Mouse (Mus musculus) thymus, adult 2 months (tissue): ENCODE measurements at regions not wholly inside any gene's neighbourhood (a gene's known extent, or its start where the extent isn't known, plus 50 kb on each side); places are given as distances from the start of the nearest gene placed in this dataset.

Experiments
- DNase-seq: peaks from one replicate; pipeline ENCODE4 v3.0.0; 2021
- H3K27ac ChIP-seq: fragments of 200-500 bp; 2 replicates; pipeline ENCODE4 v1.5.1; 2012; ENCODE audit warnings: low read length, control low read depth; ENCODE audit not compliant: control insufficient read depth, insufficient read depth
- H3K27me3 ChIP-seq: fragments of 200-500 bp; 2 replicates; pipeline ENCODE4 v1.6.1; 2012; ENCODE audit warnings: mild to moderate bottlenecking, low read length, moderate library complexity, mixed read lengths; ENCODE audit not compliant: control insufficient read depth, insufficient read depth
- H3K36me3 ChIP-seq: fragments of 200-500 bp; 2 replicates; pipeline ENCODE4 v1.6.1; 2012; ENCODE audit warnings: mild to moderate bottlenecking, low read length, moderate library complexity; ENCODE audit not compliant: control insufficient read depth, insufficient read depth
- H3K4me1 ChIP-seq: fragments of 200-500 bp; replicated peaks from 2 replicates; pipeline ENCODE4 v1.6.1; 2012; ENCODE audit warnings: low read length; ENCODE audit not compliant: control insufficient read depth, insufficient read depth
- H3K4me3 ChIP-seq: fragments of 200-500 bp; 2 replicates; pipeline ENCODE4 v1.5.1; 2012; ENCODE audit warnings: mild to moderate bottlenecking, low read length, control low read depth, moderate library complexity; ENCODE audit not compliant: control insufficient read depth, insufficient read depth
- CTCF ChIP-seq: fragments of 200-500 bp; IDR thresholded peaks from 2 replicates; pipeline ENCODE4 v1.5.1; 2012; ENCODE audit warnings: mild to moderate bottlenecking, control low read depth, low read length, moderate library complexity, borderline replicate concordance; ENCODE audit not compliant: control insufficient read depth, poor library complexity, insufficient read depth; ENCODE audit errors: extremely low read depth
- POLR2A ChIP-seq: fragments of 200-500 bp; IDR thresholded peaks from 2 replicates; pipeline ENCODE4 v1.6.1; 2012; ENCODE audit warnings: mild to moderate bottlenecking, low read length, control low read depth, moderate library complexity; ENCODE audit not compliant: control insufficient read depth, poor library complexity, insufficient read depth; ENCODE audit errors: extremely low read depth
- WGBS: fragments of 180-500 bp; shearing (Covaris S2); methylation state at CpG from one replicate; pipeline ENCODE4 v1.1.7; 2018; 5-methylcytosine and 5-hydroxymethylcytosine counted together

DNA sequence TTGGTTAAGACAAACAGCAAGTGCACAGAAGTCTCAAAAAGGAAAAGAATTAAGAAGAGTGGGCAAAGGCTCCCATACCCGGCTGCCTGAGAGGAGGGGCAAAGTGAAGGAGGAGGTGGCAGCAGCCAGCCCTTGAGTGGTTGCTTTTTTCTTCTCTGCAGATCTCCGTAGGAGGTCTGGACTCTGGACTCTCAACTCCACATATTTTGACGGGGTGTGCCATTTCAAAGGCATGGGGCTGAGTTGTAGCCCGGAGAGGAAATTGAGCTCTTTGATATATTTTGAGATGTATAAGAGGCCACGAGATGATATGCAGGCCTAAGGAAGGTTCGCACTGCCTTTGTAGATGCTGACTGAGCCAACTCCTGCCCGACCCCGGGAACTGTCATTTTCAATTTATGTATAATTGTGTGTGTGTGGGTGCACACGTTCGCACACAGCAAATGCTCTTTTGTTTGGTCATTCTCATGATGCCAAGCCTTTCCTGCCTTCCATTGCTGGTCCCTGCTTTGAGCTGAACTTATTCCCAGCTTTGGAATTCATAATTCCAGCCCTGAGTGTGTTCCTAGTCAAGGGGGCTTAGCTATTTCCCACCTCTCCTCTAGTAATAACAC, 56.4 kb downstream of the Cxcr4 start:
- no peak for DNase-seq
- H3K36me3 ChIP-seq: no peaks in the 10 kb centered on the region
- H3K27me3 ChIP-seq: no peaks in the 10 kb centered on the region
- 57% methylated on average over 10 of the region's 10 CpGs for WGBS
- H3K27ac ChIP-seq: no peak overlapping the region
- peaks cover 13% of the 10 kb centered on the region for H3K4me1 ChIP-seq
- no peak overlapping the region for H3K4me3 ChIP-seq
- TF ChIP-seq CTCF (no peak), POLR2A (no peak)

DNA sequence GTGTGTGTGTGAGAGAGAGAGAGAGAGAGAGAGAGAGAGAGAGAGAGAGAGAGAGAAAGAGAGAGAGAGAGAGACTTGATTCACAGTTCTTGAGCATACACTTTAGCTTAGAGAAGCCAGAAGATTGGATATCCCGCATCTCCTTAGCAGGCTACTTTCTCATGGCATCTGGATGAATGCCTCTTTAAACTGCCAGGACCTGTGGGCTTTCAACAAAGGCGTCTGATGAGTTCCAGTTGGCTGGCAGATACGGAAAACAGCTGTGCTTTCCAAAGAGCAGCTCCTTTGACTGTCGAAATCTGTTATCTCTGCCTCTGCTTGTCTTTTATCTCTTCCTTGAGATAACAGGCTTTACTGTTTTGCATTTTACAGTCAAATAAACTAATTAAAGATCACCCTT, 59.5 kb downstream of the Cxcr4 start:
- no peaks in the 10 kb centered on the region for H3K27me3 ChIP-seq
- TF ChIP-seq CTCF (no peak), POLR2A (no peak)
- no peak overlapping the region for H3K4me3 ChIP-seq
- DNase-seq: no peak
- no peak overlapping the region for H3K27ac ChIP-seq
- WGBS: 35% methylated on average over 4 of the region's 4 CpGs
- peaks cover 10% of the 10 kb centered on the region for H3K4me1 ChIP-seq
- H3K36me3 ChIP-seq: no peaks in the 10 kb centered on the region

DNA sequence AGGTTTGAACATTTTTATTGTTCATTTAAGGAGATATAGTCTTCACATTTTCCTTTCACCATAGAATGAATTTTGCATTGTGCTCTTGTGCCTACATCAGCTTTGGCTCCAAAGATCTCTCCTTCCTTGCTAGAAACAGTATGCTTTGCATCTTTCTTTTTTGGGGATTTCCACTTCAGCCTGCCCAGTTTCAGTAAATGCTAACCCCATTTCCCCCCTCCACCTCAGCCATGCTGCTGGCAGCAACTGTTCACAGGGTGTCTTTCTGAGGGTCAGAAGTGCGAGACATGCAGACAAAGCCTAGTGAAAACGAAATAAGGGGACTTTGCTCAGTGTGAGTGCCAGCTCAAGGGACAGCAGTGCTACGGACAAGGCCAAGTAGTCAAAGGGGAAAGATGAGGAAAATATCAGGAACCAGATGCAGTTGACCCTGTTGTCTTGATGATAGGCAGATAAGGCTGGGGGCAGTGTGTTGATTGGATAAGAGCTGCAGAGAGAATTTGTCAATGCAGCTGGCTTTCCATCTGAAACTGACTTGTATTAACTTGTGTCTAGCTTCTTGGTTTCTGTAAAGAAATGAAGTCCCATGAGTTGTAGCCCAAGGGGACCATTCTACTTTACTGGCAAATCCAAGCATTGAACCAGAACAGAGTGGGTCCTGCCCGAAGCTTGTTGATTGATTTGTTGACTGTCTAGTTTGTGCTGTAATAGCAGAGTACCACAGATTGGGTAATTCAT, 62.1 kb downstream of the Cxcr4 start:
- no peak for DNase-seq
- no peak for TF ChIP-seq POLR2A
- no peak for TF ChIP-seq CTCF
- WGBS: 96% methylated on average over 4 of the region's 4 CpGs
- H3K27ac ChIP-seq: no peak overlapping the region
- H3K36me3 ChIP-seq: no peaks in the 10 kb centered on the region
- no peaks in the 10 kb centered on the region for H3K27me3 ChIP-seq
- H3K4me3 ChIP-seq: no peak overlapping the region
- H3K4me1 ChIP-seq: peaks cover 4% of the 10 kb centered on the region

DNA sequence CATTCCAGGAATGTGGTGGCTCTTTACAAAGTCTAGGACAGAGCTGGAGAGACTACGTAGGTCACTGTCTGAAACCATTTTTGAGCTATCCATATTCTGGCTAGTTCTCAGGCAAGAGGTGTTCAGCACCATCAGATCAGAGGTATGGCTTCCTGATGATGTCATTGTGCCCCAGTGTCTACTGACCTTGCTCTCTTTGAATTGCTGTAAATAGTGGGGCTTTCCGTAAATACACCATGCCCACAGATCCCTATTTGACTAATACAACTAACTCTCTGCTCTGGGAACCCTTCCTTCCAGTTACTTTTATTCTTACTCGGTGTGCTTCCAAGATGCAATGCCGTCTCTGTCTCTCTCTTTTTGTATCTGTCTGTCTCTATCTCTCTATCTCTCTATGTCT, 72.9 kb downstream of the Cxcr4 start:
- WGBS: 98% methylated on average over 4 of the region's 4 CpGs
- no peaks in the 10 kb centered on the region for H3K4me1 ChIP-seq
- no peak for DNase-seq

DNA sequence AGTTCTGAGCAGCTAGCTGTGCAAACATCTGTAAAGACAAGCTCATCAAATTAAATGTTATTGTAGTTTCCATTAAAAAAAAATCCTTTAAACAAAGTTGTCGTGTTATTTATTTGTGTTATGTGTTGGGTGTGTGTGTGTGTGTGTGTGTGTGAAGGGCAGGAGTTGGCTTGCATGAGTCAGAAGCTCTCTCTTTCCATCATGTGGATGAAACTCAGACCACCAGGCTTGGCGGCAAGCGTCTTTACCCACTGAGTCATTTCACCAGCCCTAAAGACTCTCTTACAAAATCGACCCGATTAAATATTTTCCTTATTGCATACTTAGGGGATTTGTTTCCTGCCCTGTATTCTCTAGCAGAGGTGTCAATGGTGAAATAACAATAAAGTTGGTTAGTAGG, 73.6 kb downstream of the Cxcr4 start:
- no peak overlapping the region for H3K4me3 ChIP-seq
- H3K27me3 ChIP-seq: no peaks in the 10 kb centered on the region
- TF ChIP-seq CTCF (no peak), POLR2A (no peak)
- DNase-seq: no peak
- no peaks in the 10 kb centered on the region for H3K36me3 ChIP-seq
- 97% methylated on average over 5 of the region's 5 CpGs for WGBS
- H3K4me1 ChIP-seq: no peaks in the 10 kb centered on the region
- no peak overlapping the region for H3K27ac ChIP-seq

More for the DNA sequence above, 72.9 kb downstream of the Cxcr4 start:
- Histone ChIP-seq H3K27me3 (no peaks in the 10 kb centered on the region), H3K36me3 (no peaks in the 10 kb centered on the region), H3K27ac (no peak overlapping the region), H3K4me3 (no peak overlapping the region)
- TF ChIP-seq POLR2A: no peak
- no peak for TF ChIP-seq CTCF

DNA sequence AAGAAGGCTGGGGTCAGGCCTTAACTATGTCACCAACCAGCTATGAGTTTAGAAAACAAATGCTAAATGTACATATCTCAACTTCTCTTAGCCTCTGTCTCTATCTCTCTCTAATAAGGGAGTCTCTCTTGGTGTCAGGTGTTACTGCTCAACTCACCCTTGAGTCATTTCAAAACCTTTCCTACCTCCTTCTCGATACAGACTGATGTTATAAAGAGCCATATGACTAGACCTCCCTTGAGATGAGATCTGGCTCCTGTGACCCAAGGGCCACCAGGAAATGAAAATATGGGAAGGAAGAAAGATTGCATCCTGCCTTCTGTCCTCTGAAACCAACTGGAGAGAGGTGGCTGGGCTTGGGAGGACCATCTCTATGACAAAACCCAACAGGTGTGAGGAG, 74.7 kb downstream of the Cxcr4 start:
- H3K36me3 ChIP-seq: no peaks in the 10 kb centered on the region
- TF ChIP-seq CTCF (no peak), POLR2A (no peak)
- WGBS: 88% methylated on average over 1 of the region's 1 CpGs
- H3K4me3 ChIP-seq: no peak overlapping the region
- DNase-seq: no peak
- no peaks in the 10 kb centered on the region for H3K27me3 ChIP-seq
- no peaks in the 10 kb centered on the region for H3K4me1 ChIP-seq
- no peak overlapping the region for H3K27ac ChIP-seq

DNA sequence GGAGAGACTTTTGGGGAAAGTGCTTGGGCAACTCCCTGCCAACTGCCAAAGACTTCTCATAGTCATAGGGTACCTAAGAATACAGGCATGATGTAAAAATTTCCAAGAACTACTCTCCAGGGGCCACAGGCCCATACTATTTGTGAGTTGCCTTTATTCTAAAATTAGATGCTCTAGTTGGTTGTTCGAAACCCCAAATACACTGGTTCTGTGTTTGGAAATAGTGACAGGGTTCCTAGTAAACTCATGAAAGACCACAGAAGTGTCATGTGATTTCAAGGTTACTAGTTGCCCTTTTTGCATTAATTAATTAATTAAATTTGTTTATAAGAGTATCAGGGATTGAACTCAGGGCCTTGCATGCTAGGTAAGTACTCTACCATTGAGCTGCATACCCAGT, 77.8 kb downstream of the Cxcr4 start:
- WGBS: 89% methylated on average over 1 of the region's 1 CpGs
- H3K27ac ChIP-seq: no peak overlapping the region
- H3K36me3 ChIP-seq: no peaks in the 10 kb centered on the region
- no peak overlapping the region for H3K4me3 ChIP-seq
- DNase-seq: no peak
- no peaks in the 10 kb centered on the region for H3K4me1 ChIP-seq
- H3K27me3 ChIP-seq: no peaks in the 10 kb centered on the region
- TF ChIP-seq CTCF (no peak), POLR2A (no peak)
